Mouse (Mus musculus): ENCODE results near the gene Mnat1.
A peak's percentile ranks its signal among the peaks of the same experiment; 100 is the strongest.

Mnat1 gene

GRCm38 (mm10) chr12:73231552-73231951, 108.0 kb downstream of the Mnat1 start:
- no peak for DNase-seq (ENCODE audit: low spot score in 2 of 2)

- no peak for DNase-seq (ENCODE audit: low spot score in 2 of 2)
Observed at GRCm38 (mm10) chr12:73232586-73232985, 109.1 kb downstream of the Mnat1 start.

GRCm38 (mm10) chr12:73241960-73242359, 118.4 kb downstream of the Mnat1 start:
- DNase-seq (ENCODE audit: low spot score in 2 of 2) = no peak

- DNase-seq (ENCODE audit: low spot score in 2 of 2) = no peak
Observed at GRCm38 (mm10) chr12:73245687-73246086, 122.2 kb downstream of the Mnat1 start.

- no peak for DNase-seq (ENCODE audit: low spot score in 2 of 2)
Observed at GRCm38 (mm10) chr12:73255006-73255405, 131.5 kb downstream of the Mnat1 start.

GRCm38 (mm10) chr12:73259269-73259668, 135.8 kb downstream of the Mnat1 start:
- DNase-seq (ENCODE audit: low spot score in 2 of 2) = no peak

- no peak for DNase-seq (ENCODE audit: low spot score in 2 of 2)
Observed at GRCm38 (mm10) chr12:73260339-73260738, 136.8 kb downstream of the Mnat1 start.

GRCm38 (mm10) chr12:73265381-73265978, 142.0 kb downstream of the Mnat1 start:
- no peak for DNase-seq (ENCODE audit: low spot score in 2 of 2)

GRCm38 (mm10) chr12:73266597-73266996, 143.1 kb downstream of the Mnat1 start:
- no peak for DNase-seq (ENCODE audit: low spot score in 2 of 2)

- no peak for DNase-seq (ENCODE audit: low spot score in 2 of 2)
Observed at GRCm38 (mm10) chr12:73268497-73268896, 145.0 kb downstream of the Mnat1 start.

- DNase-seq (ENCODE audit: low spot score in 2 of 2) = no peak
Observed at GRCm38 (mm10) chr12:73269531-73269930, 146.0 kb downstream of the Mnat1 start.

GRCm38 (mm10) chr12:73269933-73270332, 146.4 kb downstream of the Mnat1 start:
- no peak for DNase-seq (ENCODE audit: low spot score in 2 of 2)

GRCm38 (mm10) chr12:73274921-73275320, 151.4 kb downstream of the Mnat1 start:
- DNase-seq (ENCODE audit: low spot score in 2 of 2) = no peak

- DNase-seq (ENCODE audit: low spot score in 2 of 2) = peak; percentile 88 to 92
Observed at GRCm38 (mm10) chr12:73286287-73287092, 163.0 kb downstream of the Mnat1 start, which contains the start of the genes Trmt5 and Slc38a6. TSS of gene Trmt5 (minus strand) at chr12:73286710. TSS of gene Slc38a6 (plus strand) at chr12:73286779.

GRCm38 (mm10) chr12:73287609-73288008, 164.1 kb downstream of the Mnat1 start:
- DNase-seq (ENCODE audit: low spot score in 2 of 2) = no peak

- DNase-seq (ENCODE audit: low spot score in 2 of 2) = no peak
Observed at GRCm38 (mm10) chr12:73288626-73289025, 165.1 kb downstream of the Mnat1 start.

GRCm38 (mm10) chr12:73294884-73295283, 171.4 kb downstream of the Mnat1 start:
- DNase-seq (ENCODE audit: low spot score in 2 of 2) = no peak

GRCm38 (mm10) chr12:73295505-73296140, 172.1 kb downstream of the Mnat1 start:
- no peak for DNase-seq (ENCODE audit: low spot score in 2 of 2)

- no peak for DNase-seq (ENCODE audit: low spot score in 2 of 2)
Observed at GRCm38 (mm10) chr12:73298621-73299020, 175.1 kb downstream of the Mnat1 start.

- no peak for DNase-seq (ENCODE audit: low spot score in 2 of 2)
Observed at GRCm38 (mm10) chr12:73300531-73300930, 177.0 kb downstream of the Mnat1 start.

- DNase-seq (ENCODE audit: low spot score in 2 of 2) = no peak
Observed at GRCm38 (mm10) chr12:73304636-73305035, 181.1 kb downstream of the Mnat1 start.

- no peak for DNase-seq (ENCODE audit: low spot score in 2 of 2)
Observed at GRCm38 (mm10) chr12:73307750-73308149, 184.2 kb downstream of the Mnat1 start.

GRCm38 (mm10) chr12:73308711-73309110, 185.2 kb downstream of the Mnat1 start:
- DNase-seq (ENCODE audit: low spot score in 2 of 2) = no peak
